Mouse (Mus musculus): ENCODE data around the gene Opa1. TPM values are rescaled to one million over a fixed set of nuclear protein-coding genes. Genes with fewer than 3 reads are reported as not detected.

Gene Opa1
- polyA plus RNA-seq, 1 experiment from 2014 or later: 55.7 TPM

- ATAC-seq (ENCODE audit: insufficient read depth, low FRiP score, low TSS enrichment): no peak
Observed at GRCm38 (mm10) chr16:29659101-29659810, 80.1 kb downstream of the Opa1 start.

GRCm38 (mm10) chr16:29663042-29663758, 84.1 kb downstream of the Opa1 start:
- 86% methylated on average over 6 of the region's 6 CpGs for WGBS
- no peaks in the 10 kb centered on the region for H3K9me3 ChIP-seq (ENCODE audit: control insufficient read depth, low read length)
- H3K27ac ChIP-seq (ENCODE audit: low read depth, low read length): no peak overlapping the region
- DNase-seq (ENCODE audit: low spot score) (no peak), ATAC-seq (ENCODE audit: insufficient read depth, low FRiP score, low TSS enrichment) (no peak)
- peaks cover 53% of the 10 kb centered on the region for H3K27me3 ChIP-seq (ENCODE audit: control insufficient read depth, insufficient read depth, low read length)
- no peak overlapping the region for H3K9ac ChIP-seq (ENCODE audit: low read length)
- H3K4me3 ChIP-seq (ENCODE audit: low read depth, low read length): no peak overlapping the region
- no peaks in the 10 kb centered on the region for H3K36me3 ChIP-seq (ENCODE audit: control insufficient read depth, insufficient read depth, low read length)
- H3K4me2 ChIP-seq (ENCODE audit: low read depth): no peak overlapping the region
- peaks cover 8% of the 10 kb centered on the region for H3K4me1 ChIP-seq (ENCODE audit: control insufficient read depth, insufficient read depth, low read length)

More at GRCm38 (mm10) chr16:29659101-29659810, 80.1 kb downstream of the Opa1 start:
- Histone ChIP-seq H3K27me3 (ENCODE audit: control insufficient read depth, insufficient read depth, low read length) (peaks cover 58% of the 10 kb centered on the region), H3K9ac (ENCODE audit: low read length) (no peak overlapping the region), H3K9me3 (ENCODE audit: control insufficient read depth, low read length) (no peaks in the 10 kb centered on the region), H3K27ac (ENCODE audit: low read depth, low read length) (no peak overlapping the region), H3K36me3 (ENCODE audit: control insufficient read depth, insufficient read depth, low read length) (no peaks in the 10 kb centered on the region), H3K4me2 (ENCODE audit: low read depth) (no peak overlapping the region), H3K4me3 (ENCODE audit: low read depth, low read length) (no peak overlapping the region), H3K4me1 (ENCODE audit: control insufficient read depth, insufficient read depth, low read length) (peaks cover 11% of the 10 kb centered on the region; the same call in 1 of the 2 replicates)
- WGBS: 87% methylated on average over 13 of the region's 13 CpGs
- DNase-seq (ENCODE audit: low spot score): no peak

- Histone ChIP-seq H3K4me1 (ENCODE audit: control insufficient read depth, insufficient read depth, low read length) (peaks cover 4% of the 10 kb centered on the region; the same call in 1 of the 2 replicates), H3K27ac (ENCODE audit: low read depth, low read length) (no peak overlapping the region), H3K4me3 (ENCODE audit: low read depth, low read length) (no peak overlapping the region), H3K36me3 (ENCODE audit: control insufficient read depth, insufficient read depth, low read length) (no peaks in the 10 kb centered on the region), H3K9ac (ENCODE audit: low read length) (no peak overlapping the region), H3K9me3 (ENCODE audit: control insufficient read depth, low read length) (no peaks in the 10 kb centered on the region), H3K4me2 (ENCODE audit: low read depth) (no peak overlapping the region), H3K27me3 (ENCODE audit: control insufficient read depth, insufficient read depth, low read length) (peaks cover 50% of the 10 kb centered on the region)
- ATAC-seq (ENCODE audit: insufficient read depth, low FRiP score, low TSS enrichment): no peak
- DNase-seq (ENCODE audit: low spot score): no peak
- 59% methylated on average over 4 of the region's 4 CpGs for WGBS
Observed at GRCm38 (mm10) chr16:29664392-29664791, 85.3 kb downstream of the Opa1 start.

GRCm38 (mm10) chr16:29666991-29667701, 88.0 kb downstream of the Opa1 start:
- Histone ChIP-seq H3K9me3 (ENCODE audit: control insufficient read depth, low read length) (no peaks in the 10 kb centered on the region), H3K4me2 (ENCODE audit: low read depth) (no peak overlapping the region; the same call in 1 of the 2 replicates), H3K4me3 (ENCODE audit: low read depth, low read length) (no peak overlapping the region), H3K27ac (ENCODE audit: low read depth, low read length) (no peak overlapping the region), H3K9ac (ENCODE audit: low read length) (no peak overlapping the region), H3K36me3 (ENCODE audit: control insufficient read depth, insufficient read depth, low read length) (no peaks in the 10 kb centered on the region), H3K4me1 (ENCODE audit: control insufficient read depth, insufficient read depth, low read length) (peaks cover 4% of the 10 kb centered on the region; the same call in 1 of the 2 replicates), H3K27me3 (ENCODE audit: control insufficient read depth, insufficient read depth, low read length) (peaks cover 34% of the 10 kb centered on the region)
- peak; percentile 55 for DNase-seq (ENCODE audit: low spot score)
- ATAC-seq (ENCODE audit: insufficient read depth, low FRiP score, low TSS enrichment): peak; percentile 67
- 8% methylated on average over 17 of the region's 17 CpGs for WGBS

GRCm38 (mm10) chr16:29667702-29668061, 88.5 kb downstream of the Opa1 start:
- H3K27ac ChIP-seq (ENCODE audit: low read depth, low read length): no peak overlapping the region
- H3K4me2 ChIP-seq (ENCODE audit: low read depth): no peak overlapping the region; the same call in 1 of the 2 replicates
- H3K27me3 ChIP-seq (ENCODE audit: control insufficient read depth, insufficient read depth, low read length): peaks cover 30% of the 10 kb centered on the region
- no peaks in the 10 kb centered on the region for H3K9me3 ChIP-seq (ENCODE audit: control insufficient read depth, low read length)
- H3K4me3 ChIP-seq (ENCODE audit: low read depth, low read length): no peak overlapping the region
- 17% methylated on average over 5 of the region's 5 CpGs for WGBS
- DNase-seq (ENCODE audit: low spot score) (peak; percentile 45), ATAC-seq (ENCODE audit: insufficient read depth, low FRiP score, low TSS enrichment) (peak; percentile 49)
- H3K9ac ChIP-seq (ENCODE audit: low read length): no peak overlapping the region
- H3K36me3 ChIP-seq (ENCODE audit: control insufficient read depth, insufficient read depth, low read length): no peaks in the 10 kb centered on the region
- H3K4me1 ChIP-seq (ENCODE audit: control insufficient read depth, insufficient read depth, low read length): peaks cover 4% of the 10 kb centered on the region; the same call in 1 of the 2 replicates

GRCm38 (mm10) chr16:29668451-29668850, 89.3 kb downstream of the Opa1 start:
- peaks cover 23% of the 10 kb centered on the region for H3K27me3 ChIP-seq (ENCODE audit: control insufficient read depth, insufficient read depth, low read length)
- no peaks in the 10 kb centered on the region for H3K36me3 ChIP-seq (ENCODE audit: control insufficient read depth, insufficient read depth, low read length)
- no peak overlapping the region for H3K9ac ChIP-seq (ENCODE audit: low read length)
- no peak overlapping the region for H3K4me2 ChIP-seq (ENCODE audit: low read depth)
- H3K27ac ChIP-seq (ENCODE audit: low read depth, low read length): no peak overlapping the region
- 82% methylated on average over 12 of the region's 12 CpGs for WGBS
- peaks cover 4% of the 10 kb centered on the region; the same call in 1 of the 2 replicates for H3K4me1 ChIP-seq (ENCODE audit: control insufficient read depth, insufficient read depth, low read length)
- no peak for ATAC-seq (ENCODE audit: insufficient read depth, low FRiP score, low TSS enrichment)
- no peaks in the 10 kb centered on the region for H3K9me3 ChIP-seq (ENCODE audit: control insufficient read depth, low read length)
- no peak overlapping the region for H3K4me3 ChIP-seq (ENCODE audit: low read depth, low read length)
- no peak for DNase-seq (ENCODE audit: low spot score)

GRCm38 (mm10) chr16:29670806-29671205, 91.7 kb downstream of the Opa1 start:
- no peak for DNase-seq (ENCODE audit: low spot score)
- peaks cover 11% of the 10 kb centered on the region for H3K27me3 ChIP-seq (ENCODE audit: control insufficient read depth, insufficient read depth, low read length)
- WGBS: 94% methylated on average over 3 of the region's 3 CpGs

GRCm38 (mm10) chr16:29673230-29673629, 94.1 kb downstream of the Opa1 start:
- Histone ChIP-seq H3K27ac (ENCODE audit: low read depth, low read length) (no peak overlapping the region), H3K9ac (ENCODE audit: low read length) (no peak overlapping the region), H3K4me1 (ENCODE audit: control insufficient read depth, insufficient read depth, low read length) (no peaks in the 10 kb centered on the region), H3K27me3 (ENCODE audit: control insufficient read depth, insufficient read depth, low read length) (peaks cover 8% of the 10 kb centered on the region), H3K4me2 (ENCODE audit: low read depth) (no peak overlapping the region), H3K36me3 (ENCODE audit: control insufficient read depth, insufficient read depth, low read length) (no peaks in the 10 kb centered on the region), H3K4me3 (ENCODE audit: low read depth, low read length) (no peak overlapping the region), H3K9me3 (ENCODE audit: control insufficient read depth, low read length) (no peaks in the 10 kb centered on the region)
- DNase-seq (ENCODE audit: low spot score) (no peak), ATAC-seq (ENCODE audit: insufficient read depth, low FRiP score, low TSS enrichment) (no peak)
- WGBS: 99% methylated on average over 3 of the region's 3 CpGs

More at GRCm38 (mm10) chr16:29670806-29671205, 91.7 kb downstream of the Opa1 start:
- Histone ChIP-seq H3K27ac (ENCODE audit: low read depth, low read length) (no peak overlapping the region), H3K4me3 (ENCODE audit: low read depth, low read length) (no peak overlapping the region), H3K36me3 (ENCODE audit: control insufficient read depth, insufficient read depth, low read length) (no peaks in the 10 kb centered on the region), H3K4me1 (ENCODE audit: control insufficient read depth, insufficient read depth, low read length) (peaks cover 4% of the 10 kb centered on the region; the same call in 1 of the 2 replicates), H3K9me3 (ENCODE audit: control insufficient read depth, low read length) (no peaks in the 10 kb centered on the region), H3K4me2 (ENCODE audit: low read depth) (no peak overlapping the region), H3K9ac (ENCODE audit: low read length) (no peak overlapping the region)
- no peak for ATAC-seq (ENCODE audit: insufficient read depth, low FRiP score, low TSS enrichment)
